Mouse (Mus musculus) granulocyte monocyte progenitor cell, adult 5-6 weeks (primary cell): ENCODE measurements at regions not wholly inside any gene's neighbourhood (a gene's known extent, or its start where the extent isn't known, plus 50 kb on each side); places are given as distances from the start of the nearest gene placed in this dataset.
A peak's percentile ranks its signal among the peaks of the same experiment; 100 is the strongest.
"Not testable (repeated sequence)": the region's sequence is repeated elsewhere in the genome, so short reads cannot be mapped to it uniquely, and the experiment has no call there.

Experiments
- ATAC-seq: replicated peaks from 2 replicates; pipeline ENCODE4 v1.8.0; 2016; ENCODE audit warnings: mild to moderate bottlenecking, moderate TSS enrichment, inconsistent platforms; ENCODE audit not compliant: poor library complexity, severe bottlenecking

- ATAC-seq, result no peak
Measured at GRCm38 (mm10) chr13:35537936-35538335, 121.7 kb upstream of the Cdyl start.

- no peak for ATAC-seq
Measured at GRCm38 (mm10) chr13:35540433-35540832, 119.2 kb upstream of the Cdyl start.

DNA sequence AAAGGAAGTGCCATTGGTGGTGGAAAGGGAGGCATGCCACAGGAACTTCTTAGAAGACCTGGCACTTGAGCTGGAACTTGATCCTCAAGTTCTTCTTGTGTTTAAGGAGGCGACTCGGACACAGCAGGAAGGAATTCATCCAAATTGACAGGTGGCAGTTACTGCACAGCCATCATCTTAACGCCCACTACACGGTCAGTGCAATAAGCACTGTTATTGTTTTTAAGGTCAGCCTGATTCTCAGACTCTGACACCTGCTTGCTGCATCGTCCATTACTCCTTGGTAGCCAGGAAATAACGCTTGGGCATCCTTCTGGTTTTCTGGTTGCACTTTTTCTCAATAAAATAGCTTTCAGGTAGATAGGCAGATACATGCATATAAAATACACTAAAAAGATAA lies 118.6 kb upstream of the Cdyl start:
- no peak for ATAC-seq

GRCm38 (mm10) chr13:35564006-35564405 lies 95.6 kb upstream of the Cdyl start:
- ATAC-seq, result peak; percentile 65

- ATAC-seq, result no peak
Measured at GRCm38 (mm10) chr13:35581616-35582015, 78.0 kb upstream of the Cdyl start.

DNA sequence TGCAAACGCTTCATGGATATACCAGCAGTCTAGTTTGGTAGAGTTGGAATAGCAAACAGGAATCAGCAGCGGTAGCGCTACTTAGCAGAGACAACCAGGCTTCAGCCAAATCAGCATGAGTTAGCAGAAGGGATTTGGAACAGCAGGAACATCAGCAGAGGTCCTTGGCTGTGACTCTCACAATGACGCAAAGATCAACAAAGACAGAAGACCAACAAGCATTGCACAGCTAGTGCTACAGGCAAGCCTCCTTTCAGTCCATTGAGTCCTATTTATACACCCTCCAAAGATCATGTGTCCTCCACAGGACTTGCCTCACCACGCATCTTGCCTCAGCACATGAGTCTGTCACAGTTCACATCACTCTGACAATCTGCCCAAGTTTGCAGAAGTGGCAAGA lies 61.6 kb upstream of the Cdyl start:
- ATAC-seq, result no peak

- ATAC-seq, result no peak
Measured at GRCm38 (mm10) chr13:35601560-35602135, 58.0 kb upstream of the Cdyl start.

- ATAC-seq, result no peak
Measured at GRCm38 (mm10) chr13:35603080-35603479, 56.6 kb upstream of the Cdyl start.

- no peak for ATAC-seq
Measured at GRCm38 (mm10) chr13:35604061-35604460, 55.6 kb upstream of the Cdyl start.

GRCm38 (mm10) chr13:35604765-35605164 lies 54.9 kb upstream of the Cdyl start:
- ATAC-seq, result no peak

DNA sequence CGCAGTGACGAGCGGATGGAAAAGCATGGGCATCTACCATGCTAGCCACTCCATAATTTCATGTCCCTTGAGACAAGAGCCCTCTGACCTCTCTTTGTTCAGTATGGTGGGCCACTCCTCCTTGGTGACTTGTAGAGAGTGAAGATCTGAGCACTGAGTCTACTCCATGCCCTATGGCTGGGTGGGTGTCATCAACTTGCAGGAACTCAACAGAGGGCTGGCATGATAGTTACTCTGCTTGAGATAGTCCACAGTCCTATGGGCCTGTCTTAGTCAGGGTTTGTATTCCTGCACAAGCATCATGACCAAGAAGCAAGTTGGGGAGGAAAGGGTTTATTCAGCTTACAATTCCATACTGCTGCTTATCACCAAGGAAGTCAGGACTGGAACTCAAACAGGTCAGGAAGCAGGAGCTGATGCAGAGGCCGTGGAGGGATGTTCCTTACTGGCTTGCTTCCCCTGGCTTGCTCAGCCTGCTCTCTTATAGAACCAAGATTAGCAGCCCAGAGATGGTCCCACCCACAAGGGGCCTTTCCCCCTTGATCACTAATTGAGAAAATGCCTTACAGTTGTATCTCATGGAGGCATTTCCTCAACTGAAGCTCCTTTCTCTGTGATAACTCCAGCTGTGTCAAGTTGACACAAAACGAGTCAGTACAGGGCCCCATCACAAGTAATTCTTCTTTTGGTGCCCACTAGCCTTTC lies 52.6 kb upstream of the Cdyl start:
- not testable (repeated sequence) for ATAC-seq

GRCm38 (mm10) chr13:35607710-35608109 lies 51.9 kb upstream of the Cdyl start:
- ATAC-seq, result no peak
